Mouse (Mus musculus) Patski (cell line): ENCODE data around the gene Cald1. TPM values are rescaled to one million over a fixed set of nuclear protein-coding genes. Genes with fewer than 3 reads are reported as not detected.

ENCODE experiments used
- ATAC-seq: fragments of 100-300 bp; one replicate; pipeline ENCODE4 v1.8.0; 2021
- CTCF ChIA-PET: fragments of 350-600 bp; sonication (Branson Sonifier 250); formaldehyde crosslinking; loops from one replicate; lab custom pipeline; 2022; ENCODE audit warnings: inconsistent platforms; lab: Charles Lee
- POLR2A ChIA-PET: fragments of 350-600 bp; sonication (Branson Sonifier 250); formaldehyde crosslinking; loops from one replicate; lab custom pipeline; 2022; ENCODE audit warnings: antibody characterized with exemption, inconsistent platforms; lab: Charles Lee
- DNase-seq: peaks from one replicate; pipeline ENCODE4 v3.0.0-alpha.2; 2011; ENCODE audit warnings: low read depth, low spot score
- H3K27me3 ChIP-seq: fragments of 371-371 bp; one replicate; pipeline ENCODE4 v1.5.1; 2021
- CTCF ChIP-seq: fragments of 100-300 bp; IDR thresholded peaks from one replicate; pipeline ENCODE4 v1.5.1; 2021
- in situ Hi-C: fragments of 300-500 bp; cut with MboI; formaldehyde crosslinking; loops from 3 replicates; pipeline ENCODE4 v1.11.1; 2018; ENCODE audit warnings: low pct_unique_long_range_greater_than_20kb, mixed read lengths
- polyA plus RNA-seq: library from polyadenylated mRNA; unstranded; gene quantifications from one replicate; pipeline ENCODE4 v1.2.3, GENCODE M21; 2021

The Cald1 gene
- polyA plus RNA-seq, 1 experiment from 2014 or later = 800 TPM

DNA sequence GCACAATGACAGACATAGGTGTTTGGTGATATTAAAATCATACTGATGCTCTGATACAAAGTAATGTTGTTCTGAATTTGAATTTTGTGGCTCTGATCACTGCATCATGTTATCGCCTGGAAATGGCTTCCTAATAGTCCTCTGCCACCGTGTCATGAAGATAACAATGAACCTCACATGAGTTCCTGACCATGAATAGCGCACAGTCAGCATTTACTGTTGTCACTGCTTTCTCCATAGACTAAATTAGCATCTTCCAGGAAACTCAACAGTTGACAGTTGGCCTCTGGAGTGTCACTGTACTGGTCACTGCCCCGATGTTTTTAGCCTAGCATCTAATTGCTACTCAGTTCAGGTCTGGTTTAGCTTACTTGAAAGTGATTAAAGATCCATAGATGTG is 95.8 kb downstream of the Cald1 start:
- ATAC-seq (no peak), DNase-seq (no peak)
- POLR2A ChIA-PET = no interaction called here
- TF ChIP-seq CTCF = no peak
- CTCF ChIA-PET = interaction anchor here (1.2 kb wide), 1 partner anchor 24 kb away, joined by 3 read pairs; no protein-coding TSS in a partner anchor
- in situ Hi-C loops = no loop called here
- no peaks in the 10 kb centered on the region for H3K27me3 ChIP-seq

GRCm38 (mm10) chr6:34703421-34704120 is 105.3 kb downstream of the Cald1 start:
- POLR2A ChIA-PET = no interaction called here
- no peaks in the 10 kb centered on the region for H3K27me3 ChIP-seq
- no peak for TF ChIP-seq CTCF
- no peak for DNase-seq
- no peak for ATAC-seq
- CTCF ChIA-PET = interaction anchor here (3.1 kb wide), 1 partner anchor 14 kb away, joined by 7 read pairs; no protein-coding TSS in a partner anchor
- in situ Hi-C loops = no loop called here

GRCm38 (mm10) chr6:34707521-34707920 is 109.2 kb downstream of the Cald1 start:
- POLR2A ChIA-PET = interaction anchor here (0.7 to 1.1 kb wide), 4 partner anchors 11 to 164 kb away, joined by 3 read pairs; no protein-coding TSS in a partner anchor
- no peak for TF ChIP-seq CTCF
- no peaks in the 10 kb centered on the region for H3K27me3 ChIP-seq
- DNase-seq (no peak), ATAC-seq (peak; percentile 68)
- in situ Hi-C loops = loop anchor here (5.0 kb wide), 1 partner anchor 45 kb away; no protein-coding TSS in a partner anchor
- CTCF ChIA-PET = interaction anchor here (1.1 to 1.4 kb wide), 2 partner anchors 47 to 159 kb away, joined by 3 to 4 read pairs; no protein-coding TSS in a partner anchor

GRCm38 (mm10) chr6:34708650-34709265 is 110.5 kb downstream of the Cald1 start:
- ATAC-seq (peak; percentile 48), DNase-seq (peak; percentile 74)
- no peak for TF ChIP-seq CTCF
- POLR2A ChIA-PET = no interaction called here
- no peaks in the 10 kb centered on the region for H3K27me3 ChIP-seq
- CTCF ChIA-PET = interaction anchor here (1.0 to 1.4 kb wide), 4 partner anchors 9 to 197 kb away, joined by 3 to 4 read pairs (median 3); no protein-coding TSS in a partner anchor
- in situ Hi-C loops = loop anchor here (5.0 kb wide), 1 partner anchor 44 kb away; no protein-coding TSS in a partner anchor

DNA sequence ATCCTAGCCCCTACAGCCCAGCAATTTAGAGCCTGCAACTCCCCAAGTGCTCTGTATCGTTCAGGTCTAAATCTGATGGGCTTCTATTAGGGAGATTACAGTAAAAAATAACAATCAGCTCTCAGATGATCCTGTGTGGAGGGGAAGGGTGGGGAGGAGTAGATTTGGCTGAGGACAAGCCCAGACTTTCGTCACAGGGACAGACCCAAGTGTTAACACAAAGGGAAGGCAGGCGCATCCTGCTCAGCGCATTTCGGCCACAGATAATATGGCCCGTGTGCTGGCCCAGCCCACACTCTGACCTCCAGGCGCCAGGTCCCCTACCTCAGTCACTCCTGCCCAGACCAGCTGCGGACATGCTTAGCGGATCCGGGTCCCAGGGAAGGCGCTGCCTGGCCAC is 111.0 kb downstream of the Cald1 start:
- no peaks in the 10 kb centered on the region for H3K27me3 ChIP-seq
- POLR2A ChIA-PET = no interaction called here
- DNase-seq = no peak
- in situ Hi-C loops = loop anchor here (5.0 kb wide), 1 partner anchor 43 kb away; no protein-coding TSS in a partner anchor
- CTCF ChIA-PET = interaction anchor here (1.0 to 1.1 kb wide), 2 partner anchors 8 to 198 kb away, joined by 3 read pairs; no protein-coding TSS in a partner anchor
- ATAC-seq = no peak
- TF ChIP-seq CTCF = no peak

DNA sequence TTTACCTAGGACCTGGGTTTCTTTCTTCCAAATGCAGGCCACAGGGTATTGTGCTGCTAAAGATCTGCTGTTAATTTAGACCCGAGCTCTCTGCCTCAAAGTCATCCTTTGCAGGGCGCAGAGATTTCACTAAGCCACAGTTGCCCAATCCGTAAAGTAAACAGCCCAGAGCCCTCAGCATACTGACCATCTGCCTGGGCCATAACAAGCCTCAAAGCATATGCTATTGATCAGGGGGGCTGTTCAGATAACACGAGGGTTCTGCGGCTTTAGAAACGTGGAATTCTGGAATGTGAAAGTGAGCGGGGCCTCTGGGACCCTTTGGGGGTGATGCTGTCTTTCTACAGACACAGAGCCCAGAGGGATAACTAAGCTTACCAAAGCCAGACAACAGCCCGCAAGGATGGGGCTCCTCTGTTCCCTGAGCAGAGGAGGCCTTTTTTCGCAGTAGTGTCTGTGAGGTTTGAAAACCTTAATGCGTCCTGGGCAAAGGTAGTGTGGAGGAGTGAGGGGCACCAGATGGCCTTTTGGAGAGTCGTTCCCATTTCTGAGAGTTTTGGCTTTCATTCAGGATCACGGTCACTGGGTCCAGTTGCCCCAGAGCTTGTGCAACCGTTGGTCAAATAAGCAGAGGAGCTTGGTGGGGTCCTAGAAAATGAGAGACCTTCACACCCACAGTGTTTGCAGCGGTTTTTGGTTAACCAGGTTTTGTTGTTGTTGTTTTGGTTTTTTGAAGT is 111.8 kb downstream of the Cald1 start:
- in situ Hi-C loops = loop anchor here (5.0 kb wide), 1 partner anchor 42 kb away; no protein-coding TSS in a partner anchor
- DNase-seq = no peak
- no peak for TF ChIP-seq CTCF
- ChIA-PET CTCF (interaction anchor here (0.8 to 1.2 kb wide), 4 partner anchors 10 to 193 kb away, joined by 3 read pairs; no protein-coding TSS in a partner anchor), POLR2A (interaction anchor here (0.7 kb wide), 2 partner anchors 9 to 28 kb away, joined by 3 read pairs; no protein-coding TSS in a partner anchor)
- H3K27me3 ChIP-seq = no peaks in the 10 kb centered on the region
- ATAC-seq = no peak

- TF ChIP-seq CTCF = no peak
- POLR2A ChIA-PET = interaction anchor here (0.7 kb wide), 2 partner anchors 9 to 29 kb away, joined by 3 read pairs; no protein-coding TSS in a partner anchor
- DNase-seq = no peak
- CTCF ChIA-PET = interaction anchor here (0.8 to 1.2 kb wide), 3 partner anchors 9 to 123 kb away, joined by 3 read pairs; no protein-coding TSS in a partner anchor
- in situ Hi-C loops = no loop called here
- no peaks in the 10 kb centered on the region for H3K27me3 ChIP-seq
- ATAC-seq = no peak
Observed at GRCm38 (mm10) chr6:34710848-34711247, 112.5 kb downstream of the Cald1 start.

GRCm38 (mm10) chr6:34711620-34712019 is 113.3 kb downstream of the Cald1 start:
- CTCF ChIA-PET = no interaction called here

GRCm38 (mm10) chr6:34713169-34713568 is 114.9 kb downstream of the Cald1 start:
- in situ Hi-C loops = no loop called here
- POLR2A ChIA-PET = no interaction called here
- CTCF ChIA-PET = no interaction called here

More at GRCm38 (mm10) chr6:34711620-34712019, 113.3 kb downstream of the Cald1 start:
- TF ChIP-seq CTCF = no peak
- POLR2A ChIA-PET = no interaction called here
- in situ Hi-C loops = no loop called here
- ATAC-seq (no peak), DNase-seq (no peak)
- H3K27me3 ChIP-seq = no peaks in the 10 kb centered on the region

GRCm38 (mm10) chr6:34713777-34714176 is 115.5 kb downstream of the Cald1 start:
- ATAC-seq (no peak), DNase-seq (no peak)
- CTCF ChIA-PET = no interaction called here
- POLR2A ChIA-PET = interaction anchor here (0.8 kb wide), 1 partner anchor 124 kb away, joined by 4 read pairs; no protein-coding TSS in a partner anchor
- no peak for TF ChIP-seq CTCF
- in situ Hi-C loops = no loop called here
- no peaks in the 10 kb centered on the region for H3K27me3 ChIP-seq

More at GRCm38 (mm10) chr6:34713169-34713568, 114.9 kb downstream of the Cald1 start:
- TF ChIP-seq CTCF = no peak
- ATAC-seq (no peak), DNase-seq (peak; percentile 19)
- H3K27me3 ChIP-seq = no peaks in the 10 kb centered on the region
